Mouse (Mus musculus) thymus, postnatal 10 days (tissue): ENCODE results near the gene Chic1.

Experiments
- DNase-seq, 2 experiments: peaks; one replicate each; pipeline ENCODE4 v3.0.0; 2021; ENCODE audit warnings: low spot score in 2 of 2

Chic1 gene

DNA sequence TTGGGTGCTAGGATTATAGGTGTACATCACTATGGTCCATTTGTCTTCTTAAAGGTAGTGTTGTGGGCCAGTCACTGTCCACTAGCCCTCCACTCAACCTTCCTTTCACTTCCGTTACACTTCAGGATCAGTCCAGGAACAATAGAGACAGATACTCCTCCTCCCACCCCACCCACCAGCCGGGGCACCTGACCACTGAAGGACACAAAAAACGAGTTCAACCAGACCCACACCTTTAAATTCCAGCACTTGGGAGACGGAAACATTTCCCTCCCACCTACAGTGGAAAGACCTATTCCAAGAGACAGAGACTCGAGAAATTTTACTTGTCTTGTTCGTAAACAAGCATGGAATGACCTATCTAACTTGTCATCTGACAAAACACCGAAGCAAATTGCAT is 76.0 kb downstream of the Chic1 start:
- DNase-seq: no peak

GRCm38 (mm10) chrX:103438023-103438422 is 81.7 kb downstream of the Chic1 start:
- no peak for DNase-seq

DNA sequence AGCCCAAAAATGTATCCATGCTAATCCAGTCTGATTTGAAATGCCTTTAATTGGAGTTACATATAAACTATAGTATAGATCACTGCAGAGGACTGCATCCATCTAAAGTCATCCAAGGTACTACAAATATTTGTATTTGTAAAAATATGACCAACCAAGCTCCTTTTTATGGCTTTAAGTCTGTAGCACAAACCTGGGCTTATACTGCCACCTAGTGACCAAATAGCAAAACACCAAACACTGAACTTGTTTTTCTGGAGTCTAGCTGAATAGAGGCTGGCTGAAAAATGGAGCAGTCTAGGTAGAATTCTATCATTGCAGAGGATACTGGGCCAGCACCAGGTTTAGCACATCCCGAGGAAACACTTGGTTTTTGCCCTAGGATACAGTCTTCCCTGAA is 84.5 kb downstream of the Chic1 start:
- DNase-seq: peak in 1 of 2 experiments; percentile 10

- DNase-seq: peak; percentile 14 to 21
These were observed 87.5 kb downstream of the Chic1 start for GRCm38 (mm10) chrX:103443755-103444154.
